Mouse (Mus musculus): Measurements from ENCODE around the gene Slc33a1.

Gene Slc33a1

DNA sequence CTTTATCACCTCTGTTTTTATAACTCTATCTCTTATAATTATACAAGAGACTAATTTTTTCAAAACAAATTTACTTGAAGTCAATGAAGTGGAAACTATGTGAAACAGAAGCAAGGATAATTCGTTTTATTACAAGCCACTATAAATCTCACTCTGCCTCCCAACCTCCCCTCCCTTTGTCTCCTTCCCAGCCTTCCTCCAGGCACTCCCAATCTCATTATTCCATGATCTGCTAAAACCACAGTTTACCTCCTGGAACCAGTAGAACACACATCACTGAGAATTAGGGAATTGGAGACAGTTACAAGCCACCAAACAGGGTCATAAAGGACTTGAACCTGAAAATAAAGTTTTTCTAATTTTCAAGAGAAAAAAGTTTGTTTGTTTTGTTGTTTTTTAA lies 67.4 kb downstream of the Slc33a1 start:
- no peak for DNase-seq (ENCODE audit: low spot score)

DNA sequence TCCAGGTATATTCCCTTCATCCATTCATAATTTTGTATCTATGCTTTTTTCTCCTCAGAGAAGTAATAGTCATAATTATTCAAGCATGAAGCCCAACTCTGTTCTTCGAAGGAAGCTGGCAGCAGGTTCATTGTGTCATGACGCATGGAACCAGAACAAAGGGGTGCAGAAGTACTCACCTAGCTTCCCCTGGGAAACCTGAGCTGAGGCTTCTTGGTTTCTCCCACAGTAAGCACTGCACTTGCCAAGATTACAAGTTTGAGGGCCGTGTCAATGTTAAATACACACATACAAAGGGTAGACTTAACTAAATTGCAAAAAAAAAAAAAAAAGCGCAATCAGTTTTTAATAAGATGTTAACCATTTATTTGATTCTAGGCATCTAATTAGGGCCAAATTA lies 68.3 kb downstream of the Slc33a1 start:
- DNase-seq (ENCODE audit: low spot score): no peak

DNA sequence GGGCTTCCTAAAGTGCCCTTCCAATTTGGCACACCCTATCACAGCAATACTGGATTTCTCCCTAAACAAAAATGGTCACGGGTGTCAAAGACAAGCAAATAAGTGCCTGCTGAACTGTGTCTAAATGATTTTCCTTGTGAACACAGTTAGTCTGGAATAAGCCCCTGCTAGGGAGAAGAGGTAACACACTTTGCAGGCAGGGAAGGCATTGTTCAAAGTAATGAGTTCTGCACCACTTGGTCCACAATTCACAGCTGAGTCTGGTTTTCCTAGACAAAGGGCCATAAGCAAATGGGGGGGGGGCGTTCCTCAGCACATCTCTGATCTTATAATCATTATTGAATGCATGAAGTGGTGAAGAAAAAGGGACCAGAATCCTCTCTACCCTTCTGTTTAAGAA lies 68.8 kb downstream of the Slc33a1 start:
- DNase-seq (ENCODE audit: low spot score): no peak

DNA sequence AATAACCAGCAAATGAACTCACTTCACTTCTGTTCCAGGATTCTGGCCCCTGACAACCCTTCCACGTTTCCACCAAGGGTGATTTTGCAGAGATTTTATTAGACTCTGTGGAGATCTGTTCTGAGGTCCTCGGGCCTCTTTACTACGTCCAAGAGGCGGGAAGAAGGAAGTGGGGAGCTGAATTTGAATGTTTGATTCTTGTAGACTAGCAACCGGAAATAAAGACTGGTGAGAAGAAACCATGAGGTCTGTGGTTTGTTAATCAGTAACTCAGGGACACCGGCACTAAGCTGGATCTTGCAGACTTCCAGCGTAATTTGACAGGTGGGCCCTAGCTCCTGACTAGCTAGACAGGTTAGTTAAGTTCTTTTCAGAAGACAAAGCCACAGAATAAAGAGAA lies 70.9 kb downstream of the Slc33a1 start:
- no peak for DNase-seq (ENCODE audit: low spot score)

- no peak for DNase-seq (ENCODE audit: low spot score)
Measured at GRCm38 (mm10) chr3:63892154-63892553, 72.4 kb downstream of the Slc33a1 start.
